Mouse (Mus musculus) megakaryocyte, adult 5-6 weeks (primary cell): ENCODE measurements around the gene Vsir. TPM values are rescaled to one million over a fixed set of nuclear protein-coding genes. Genes with fewer than 3 reads are reported as not detected.

ENCODE experiments used
- ATAC-seq: 2 replicates; pipeline ENCODE4 v1.8.0; 2016; ENCODE audit warnings: mild to moderate bottlenecking, inconsistent platforms; ENCODE audit not compliant: poor library complexity, severe bottlenecking
- total RNA-seq, 2 experiments: library from RNA; stranded (forward) in 1 of 2; stranded (reverse) in 1 of 2; fragments of 153-499, 151-499 nt in 1 of 2; fragments of 221-1000, 200-1000 nt in 1 of 2; gene quantifications; 2 replicates each; pipeline versions ENCODE4 v1.2.3 to v1.2.4; 2015 to 2017

Vsir gene
- total RNA-seq, 2 experiments from 2014 or later: 267 to 783 TPM

DNA sequence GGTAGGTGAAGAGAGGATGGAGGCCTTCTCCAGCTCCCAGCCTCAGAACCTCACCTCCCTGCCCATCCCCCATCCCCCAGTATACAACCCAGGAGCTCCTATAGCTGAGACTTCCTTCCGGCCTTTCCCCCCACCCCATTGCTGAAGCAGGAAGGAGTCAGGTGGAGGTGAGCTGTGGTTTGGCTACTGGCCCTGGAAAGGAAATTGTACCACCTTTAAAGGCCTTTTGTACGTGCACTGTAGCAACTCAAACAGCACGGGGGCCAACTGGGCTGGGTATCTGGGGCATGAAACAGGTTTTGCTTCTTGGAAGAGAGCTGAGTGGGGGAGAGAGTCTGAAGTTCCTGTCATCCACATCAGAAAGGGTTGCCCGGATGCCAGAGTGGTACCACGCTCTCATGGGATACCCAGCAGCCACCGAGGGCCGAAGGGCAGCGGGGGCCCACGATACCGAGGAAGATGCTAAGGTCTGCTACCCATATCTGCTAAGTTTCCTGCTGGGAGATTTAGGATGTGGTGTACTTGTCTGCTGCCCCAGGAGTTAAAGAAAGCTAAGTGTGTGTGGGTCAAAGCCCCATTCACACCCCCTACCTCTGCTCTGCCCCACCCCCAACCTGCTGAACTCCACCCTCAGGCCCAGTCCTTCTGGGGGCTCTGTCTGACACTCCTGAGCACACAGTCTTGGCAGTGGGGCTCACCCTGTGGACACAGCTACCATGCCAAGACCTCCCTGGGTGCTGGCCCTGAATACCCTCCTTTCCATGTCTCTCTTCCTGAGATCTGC is 34.7 kb downstream of the Vsir start:
- ATAC-seq: peak; percentile 28

GRCm38 (mm10) chr10:60388332-60388731 is 41.7 kb downstream of the Vsir start:
- peak; percentile 50 for ATAC-seq

GRCm38 (mm10) chr10:60389447-60389865 is 42.8 kb downstream of the Vsir start:
- ATAC-seq: peak; percentile 76

GRCm38 (mm10) chr10:60390177-60390903 is 43.7 kb downstream of the Vsir start:
- ATAC-seq: peak; percentile 21

GRCm38 (mm10) chr10:60390904-60391420 is 44.3 kb downstream of the Vsir start:
- peak; percentile 43 for ATAC-seq

GRCm38 (mm10) chr10:60391661-60392060 is 45.0 kb downstream of the Vsir start:
- no peak for ATAC-seq

DNA sequence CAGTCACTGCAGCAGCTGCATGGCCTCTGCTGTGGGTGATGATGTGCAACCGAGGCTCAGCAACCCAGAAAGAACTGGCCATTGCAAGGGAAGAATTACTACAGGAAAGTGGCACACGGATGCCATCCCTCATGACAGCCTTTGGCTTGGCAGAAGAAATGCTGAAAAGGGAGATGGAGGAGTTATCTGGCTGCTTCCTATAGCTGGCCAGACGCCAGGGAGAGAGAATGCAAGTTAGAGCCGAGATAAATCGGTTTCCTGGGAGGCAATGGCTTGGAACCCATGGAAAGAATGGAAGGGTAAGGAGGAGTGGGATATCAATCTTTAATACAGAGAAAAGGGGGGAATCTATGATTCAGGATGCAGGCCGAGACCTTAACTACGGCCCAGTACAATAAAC is 48.3 kb downstream of the Vsir start:
- ATAC-seq: no peak

GRCm38 (mm10) chr10:60395605-60396004 is 49.0 kb downstream of the Vsir start:
- 0 out of 2 replicates have a peak, but pooled peaks have one; percentile 3 for ATAC-seq

- peak; percentile 87 for ATAC-seq
Measured at GRCm38 (mm10) chr10:60398051-60398814, 51.6 kb downstream of the Vsir start.

DNA sequence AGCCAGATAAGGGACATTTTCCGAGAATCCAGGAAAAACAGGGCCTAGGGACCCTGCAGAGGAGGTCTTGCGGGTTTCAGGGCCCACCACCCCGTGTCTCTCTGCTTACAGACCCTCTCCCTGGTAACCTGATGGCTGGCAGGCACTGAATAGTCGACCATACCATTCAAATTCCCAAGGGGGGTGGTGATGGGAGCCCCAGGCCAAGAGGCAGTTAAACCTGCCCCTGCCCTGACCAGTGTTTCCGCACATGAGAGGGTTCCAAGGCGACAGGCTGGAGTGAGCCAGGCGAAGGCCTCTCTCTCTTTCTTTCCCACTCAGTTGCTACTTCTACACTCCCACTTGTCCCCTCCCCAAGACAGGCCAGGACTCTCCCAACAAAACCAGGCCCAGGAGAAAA is 52.8 kb downstream of the Vsir start, which contains the start of gene Gm17455:
Gm17455 (plus strand) TSS at position 278 of the 400 bp plus-strand sequence.
- ATAC-seq: no peak

GRCm38 (mm10) chr10:60400507-60401295 is 54.0 kb downstream of the Vsir start:
- no peak for ATAC-seq

DNA sequence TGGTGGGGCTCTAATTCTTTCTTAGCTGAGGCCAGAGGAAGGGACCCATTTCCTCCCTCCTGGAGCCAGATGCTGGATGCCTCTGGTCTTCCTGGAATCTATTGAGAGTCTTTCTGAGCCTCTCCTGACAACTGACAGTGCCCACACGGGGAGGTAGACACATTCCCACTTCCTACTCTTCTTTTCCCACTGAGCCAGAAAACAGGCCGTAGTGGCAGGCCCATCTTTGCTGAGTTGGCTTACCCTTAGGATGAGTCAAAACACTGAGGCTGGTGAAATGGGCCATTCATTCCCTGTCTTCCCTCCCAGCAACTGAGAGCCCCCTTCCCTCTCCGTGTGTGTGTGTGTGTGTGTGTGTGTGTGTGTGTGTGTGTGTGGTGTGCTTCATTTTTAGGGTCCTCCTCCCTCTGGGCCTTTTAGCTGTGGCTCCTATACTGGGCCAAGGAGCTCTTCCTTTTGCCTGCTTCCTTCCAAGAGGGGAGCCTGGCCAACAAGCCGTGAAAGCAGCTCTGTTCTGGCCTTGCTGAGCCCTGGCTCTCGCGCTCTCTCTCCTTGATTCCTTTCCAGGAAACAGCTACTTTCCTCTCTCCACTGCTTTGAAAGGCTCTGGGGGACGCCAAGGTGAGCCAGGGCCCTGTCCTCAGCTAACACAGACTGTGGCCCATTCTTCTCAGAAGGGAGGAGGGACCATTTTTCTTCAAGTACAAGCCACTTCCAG is 59.0 kb downstream of the Vsir start:
- no peak for ATAC-seq

GRCm38 (mm10) chr10:60407831-60408230 is 61.2 kb downstream of the Vsir start:
- peak; percentile 90 for ATAC-seq

DNA sequence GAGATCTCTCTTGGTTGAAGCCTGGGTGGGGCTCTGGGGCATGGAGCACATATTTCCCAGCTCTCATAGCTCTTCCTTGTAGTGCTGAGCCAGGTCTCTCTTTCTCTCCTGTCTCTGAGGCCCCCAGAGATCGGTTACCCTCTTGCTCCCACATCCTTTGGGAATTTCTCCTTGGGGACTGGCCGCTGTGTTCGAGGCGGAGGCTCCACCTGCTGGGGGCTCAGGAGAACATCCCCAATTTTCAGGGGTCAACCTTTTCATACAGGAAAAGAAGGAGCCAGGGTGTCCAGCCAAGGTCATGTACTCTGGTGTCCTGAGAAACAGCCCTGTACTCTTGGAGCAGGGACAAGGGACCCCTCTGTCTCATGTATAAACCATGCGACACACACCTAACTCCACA is 65.1 kb downstream of the Vsir start:
- ATAC-seq: no peak

- ATAC-seq: no peak
Measured at GRCm38 (mm10) chr10:60413756-60414155, 67.1 kb downstream of the Vsir start.

DNA sequence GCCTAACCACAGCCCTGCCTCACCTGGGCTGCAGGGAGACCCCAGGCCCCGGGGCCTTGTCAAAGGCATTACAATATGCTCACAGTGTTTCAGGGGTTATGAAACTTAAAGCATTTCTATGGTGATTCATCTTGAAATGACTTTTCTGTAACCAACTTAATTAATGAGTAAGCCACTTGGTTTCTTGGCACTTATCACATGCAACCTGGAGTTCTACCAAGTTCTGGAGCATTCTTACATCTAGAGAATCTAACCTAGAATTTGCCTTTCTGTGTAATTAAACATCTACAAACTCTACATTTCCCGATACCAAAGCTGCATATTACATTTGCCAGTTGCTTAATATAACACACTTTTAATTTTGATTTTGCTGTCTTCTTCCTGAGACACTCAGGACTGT is 70.4 kb downstream of the Vsir start:
- no peak for ATAC-seq

DNA sequence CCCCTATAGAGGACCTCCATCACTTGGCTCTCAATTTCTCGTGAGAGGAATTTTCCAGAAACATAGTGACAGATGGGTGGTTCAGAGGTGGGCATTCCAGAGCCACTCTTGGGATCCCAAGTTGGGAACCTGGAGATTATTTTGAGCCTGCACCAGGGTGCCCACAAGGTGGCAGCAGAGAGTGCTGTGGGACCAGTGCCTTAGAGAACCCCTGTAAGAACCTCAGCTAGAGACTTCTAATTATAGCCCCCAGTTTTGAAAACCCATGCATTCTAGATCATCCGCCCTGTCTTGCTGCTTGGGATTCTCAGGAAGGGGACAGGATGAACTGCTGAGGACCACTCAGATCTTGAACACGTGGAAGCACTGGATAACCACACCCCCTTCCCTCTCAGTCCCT is 71.5 kb downstream of the Vsir start:
- no peak for ATAC-seq

- ATAC-seq: no peak
Measured at GRCm38 (mm10) chr10:60419624-60420023, 73.0 kb downstream of the Vsir start.
